ENCODE assay signal across 23 mouse cellular contexts in genomic region chr16:24910321-24910720, GRCm38 (mm10).
DNase-seq lines count a peak whose midpoint lies in the region; ATAC-seq lines count a peak whose summit lies in the region.
"Had no signal": no experiment of that assay in that cellular context is flagged by ENCODE, and none has a peak within 500 bp of the region (broad histone marks: within the 10 kb centered on the region; RNA-seq: fewer than 3 reads in every experiment).

No protein-coding gene starts in this region.

- no peak for ATAC-seq in heart, embryonic 13.5 days (ENCODE audit: extremely low read depth, insufficient number of reproducible peaks, low FRiP score, low TSS enrichment)
- peak; percentile 57 for ATAC-seq in CD4-positive, CD25-positive, alpha-beta regulatory T cell, adult 4 months
- ATAC-seq in granulocyte monocyte progenitor cell, adult 5-6 weeks (replicated peaks; ENCODE audit: poor library complexity, severe bottlenecking) = peak; percentile 61
- ATAC-seq in forebrain, embryonic 13.5 days = no peak
- ATAC-seq: forebrain, embryonic 16.5 days; intestine, embryonic 15.5 days; liver, embryonic 12.5 days had no signal

- H3K4me3 ChIP-seq in heart, embryonic 13.5 days = no peak overlapping the region
- no peak overlapping the region for H3K4me3 ChIP-seq in forebrain, embryonic 13.5 days
- H3K4me3 ChIP-seq: heart, adult 2 months; heart, embryonic 15.5 days; intestine, embryonic 15.5 days; limb, embryonic 13.5 days; liver, embryonic 12.5 days had no signal

- no peaks in the 10 kb centered on the region for H3K27me3 ChIP-seq in heart, embryonic 13.5 days (replicated peaks)
- H3K27me3 ChIP-seq in forebrain, embryonic 13.5 days = no peaks in the 10 kb centered on the region
- H3K27me3 ChIP-seq: heart, embryonic 15.5 days; intestine, embryonic 15.5 days; limb, embryonic 13.5 days; liver, embryonic 12.5 days had no signal

- H3K9me3 ChIP-seq in heart, embryonic 13.5 days = no peaks in the 10 kb centered on the region
- H3K9me3 ChIP-seq in forebrain, embryonic 13.5 days (replicated peaks) = no peaks in the 10 kb centered on the region
- H3K9me3 ChIP-seq: heart, embryonic 15.5 days; intestine, embryonic 15.5 days; limb, embryonic 13.5 days; liver, embryonic 12.5 days had no signal

- DNase-seq in heart, postnatal 36 days = no peak
- DNase-seq in naive thymus-derived CD4-positive, alpha-beta T cell, adult 2 months (ENCODE audit: low read depth) = peak; percentile 42
- DNase-seq in thymus, postnatal 25 days = no peak
- no peak for DNase-seq in kidney, postnatal 4 days
- DNase-seq: adrenal gland, postnatal 25 days; cerebellum, adult 8-10 months; gastrocnemius, postnatal 25 days; heart, adult 2 months; kidney, adult 8-10 months; kidney, postnatal 36 days; lung, adult 18-20 months; right cerebral cortex, adult 18-20 months had no signal

- no peak overlapping the region for H3K9ac ChIP-seq in heart, embryonic 13.5 days
- H3K9ac ChIP-seq in forebrain, embryonic 13.5 days = no peak overlapping the region
- H3K9ac ChIP-seq: heart, embryonic 15.5 days; hindbrain, embryonic 14.5 days; intestine, embryonic 15.5 days; limb, embryonic 13.5 days; liver, embryonic 12.5 days had no signal

- peaks cover 46% of the 10 kb centered on the region for H3K4me1 ChIP-seq in heart, embryonic 13.5 days
- peaks cover 26% of the 10 kb centered on the region for H3K4me1 ChIP-seq in forebrain, embryonic 13.5 days
- H3K4me1 ChIP-seq: intestine, embryonic 15.5 days; limb, embryonic 13.5 days; liver, embryonic 12.5 days had no signal

- no peak overlapping the region for H3K4me2 ChIP-seq in heart, embryonic 13.5 days
- no peak overlapping the region for H3K4me2 ChIP-seq in forebrain, embryonic 13.5 days
- H3K4me2 ChIP-seq: heart, embryonic 15.5 days; hindbrain, embryonic 14.5 days; intestine, embryonic 15.5 days; limb, embryonic 13.5 days; liver, embryonic 12.5 days had no signal

- no peaks in the 10 kb centered on the region for H3K36me3 ChIP-seq in heart, embryonic 13.5 days
- no peaks in the 10 kb centered on the region for H3K36me3 ChIP-seq in forebrain, embryonic 13.5 days (ENCODE audit: poor library complexity, severe bottlenecking)
- H3K36me3 ChIP-seq: G1E; heart, embryonic 15.5 days; intestine, embryonic 15.5 days; limb, embryonic 13.5 days; liver, embryonic 12.5 days had no signal

- 76% methylated on average over 6 of the region's 6 CpGs for WGBS in heart, embryonic 13.5 days
- 89% methylated on average over 6 of the region's 6 CpGs for WGBS in forebrain, embryonic 13.5 days

- intact Hi-C loops in heart, postnatal 36 days (cut with DNase I) = loop anchor here (5.0 kb wide), 2 partner anchors 152 to 928 kb away; no protein-coding TSS in a partner anchor

- H3K27ac ChIP-seq in heart, embryonic 13.5 days (replicated peaks) = 0 out of 2 replicates have a peak overlapping the region, but pooled peaks have one; percentile 1
- no peak overlapping the region for H3K27ac ChIP-seq in forebrain, embryonic 13.5 days
- H3K27ac ChIP-seq: heart, adult 2 months; hindbrain, embryonic 14.5 days; intestine, embryonic 15.5 days; limb, embryonic 13.5 days; liver, embryonic 12.5 days had no signal

Comparison
In these comparisons a context has a peak if more than half of its experiments do, and no peak if none do; other contexts are left out.
1. ATAC-seq: peak in CD4-positive, CD25-positive, alpha-beta regulatory T cell, adult 4 months (single experiment) and granulocyte monocyte progenitor cell, adult 5-6 weeks (single experiment); none in heart, embryonic 13.5 days (single experiment) and forebrain, embryonic 13.5 days (single experiment).